Mouse (Mus musculus) spleen, postnatal 36 days (tissue): ENCODE results near the gene Zfp821.
"Not testable (repeated sequence)": the region's sequence is repeated elsewhere in the genome, so short reads cannot be mapped to it uniquely, and the experiment has no call there.

ENCODE experiments used
- DNase-seq, 2 experiments: peaks; one replicate each; pipeline ENCODE4 v3.0.0; 2022; ENCODE audit warnings: low spot score in 2 of 2, mixed read lengths in 1 of 2

Gene Zfp821

GRCm38 (mm10) chr8:109712521-109712920 is 7.2 kb downstream of the Zfp821 start:
- DNase-seq = no peak

GRCm38 (mm10) chr8:109714961-109715360 is 9.6 kb downstream of the Zfp821 start:
- no peak for DNase-seq

- DNase-seq = no peak
These were observed 19.8 kb downstream of the Zfp821 start for GRCm38 (mm10) chr8:109725106-109725505.

- no peak for DNase-seq
These were observed 25.7 kb downstream of the Zfp821 start for GRCm38 (mm10) chr8:109731012-109731411.

- DNase-seq = no peak
These were observed 28.7 kb downstream of the Zfp821 start for GRCm38 (mm10) chr8:109734018-109734417.

GRCm38 (mm10) chr8:109736819-109737218 is 31.5 kb downstream of the Zfp821 start:
- no peak for DNase-seq

- DNase-seq = peak; percentile 70 to 79
These were observed 32.1 kb downstream of the Zfp821 start, which contains the start of gene Atxn1l for GRCm38 (mm10) chr8:109737237-109738048. Gene Atxn1l (minus strand): TSS chr8:109737739.

- DNase-seq = no peak
These were observed 32.7 kb downstream of the Zfp821 start for GRCm38 (mm10) chr8:109738049-109738380.

GRCm38 (mm10) chr8:109747468-109748199 is 42.3 kb downstream of the Zfp821 start:
- DNase-seq = no peak

- DNase-seq = no peak
These were observed 44.9 kb downstream of the Zfp821 start for GRCm38 (mm10) chr8:109750274-109750673.

- DNase-seq = peak; percentile 81 to 84
These were observed 45.4 kb downstream of the Zfp821 start for GRCm38 (mm10) chr8:109750699-109751098.

GRCm38 (mm10) chr8:109751731-109752485 is 46.6 kb downstream of the Zfp821 start:
- DNase-seq = no peak

GRCm38 (mm10) chr8:109754696-109755095 is 49.4 kb downstream of the Zfp821 start:
- no peak for DNase-seq

- DNase-seq = not testable (repeated sequence)
These were observed 50.2 kb downstream of the Zfp821 start for GRCm38 (mm10) chr8:109755554-109755953.

GRCm38 (mm10) chr8:109756849-109757248 is 51.5 kb downstream of the Zfp821 start:
- no peak for DNase-seq

- no peak for DNase-seq
These were observed 54.1 kb downstream of the Zfp821 start for GRCm38 (mm10) chr8:109759426-109759825.

GRCm38 (mm10) chr8:109760221-109760620 is 54.9 kb downstream of the Zfp821 start:
- no peak for DNase-seq

- no peak for DNase-seq
These were observed 58.7 kb downstream of the Zfp821 start for GRCm38 (mm10) chr8:109764031-109764430.

GRCm38 (mm10) chr8:109766081-109766480 is 60.7 kb downstream of the Zfp821 start:
- DNase-seq = no peak

- no peak for DNase-seq
These were observed 67.8 kb downstream of the Zfp821 start for GRCm38 (mm10) chr8:109773154-109773553.
